Mouse (Mus musculus): ENCODE measurements around the gene Rac2.

The Rac2 gene

DNA sequence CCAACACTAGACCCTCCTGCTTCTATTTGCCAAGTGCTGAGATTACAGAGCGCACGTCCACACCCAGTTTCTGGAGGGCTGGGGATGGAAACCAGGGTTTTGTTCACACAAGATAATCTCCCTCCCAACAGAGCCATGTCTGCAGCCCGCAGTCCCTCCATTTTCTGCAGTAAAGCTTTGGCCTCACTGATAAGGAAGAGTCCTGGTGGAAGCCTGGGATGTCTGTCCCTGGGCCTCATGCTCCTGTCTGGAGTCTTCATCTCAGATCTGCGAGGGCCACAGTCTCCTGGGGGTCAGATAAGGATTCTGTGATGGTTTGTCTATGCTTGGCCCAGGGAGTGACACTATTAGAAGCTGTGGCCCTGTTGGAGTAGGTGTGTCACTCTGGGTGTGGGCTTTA is 15.5 kb upstream of the Rac2 start:
- DNase-seq (ENCODE audit: low read depth): no peak

DNA sequence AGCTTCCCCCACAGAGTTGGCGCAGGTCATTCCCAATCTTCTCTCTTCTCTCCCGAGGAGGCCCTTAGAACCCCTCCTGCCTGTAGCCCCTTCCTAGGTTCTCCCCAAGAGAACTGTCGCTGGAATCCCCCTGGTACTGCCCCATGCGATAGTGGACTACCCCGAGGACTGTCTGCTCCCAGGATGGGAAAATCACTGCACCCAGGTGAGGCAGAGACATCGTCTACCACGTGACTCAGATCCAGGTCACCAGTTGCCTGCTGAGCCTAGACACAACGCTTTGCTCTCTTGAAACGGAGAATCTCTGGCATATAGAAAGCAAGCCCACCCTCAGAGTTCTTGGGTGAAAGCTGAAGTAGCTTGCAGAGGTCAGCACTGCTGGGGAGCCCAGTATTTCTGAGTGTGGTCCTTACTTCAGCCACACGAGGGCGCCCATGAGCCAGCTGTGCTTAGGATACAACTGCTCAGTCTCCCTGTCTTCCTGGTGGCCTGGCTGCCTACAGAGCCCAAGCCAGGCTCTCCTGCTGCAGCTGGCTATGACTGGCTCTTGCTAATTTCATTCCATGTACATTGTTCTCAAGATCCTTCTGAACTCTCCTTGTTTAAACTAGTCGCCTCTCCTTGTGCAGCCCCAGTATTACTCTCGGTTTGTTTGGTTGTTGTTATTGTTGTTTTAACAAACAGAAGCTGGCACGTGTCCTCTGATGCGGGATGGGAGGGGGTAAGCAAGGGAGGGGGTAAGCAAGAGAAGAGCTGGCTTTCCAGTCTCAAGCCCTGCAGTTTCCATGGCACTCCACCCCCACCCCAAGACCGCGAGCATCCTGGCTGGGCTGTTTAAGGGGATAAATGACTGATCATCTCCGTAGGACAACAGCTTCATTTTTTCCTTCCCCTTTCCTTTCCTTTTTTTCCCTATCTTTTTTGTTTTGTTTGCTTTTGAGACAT is 14.7 kb upstream of the Rac2 start:
- no peak for DNase-seq (ENCODE audit: low read depth)

DNA sequence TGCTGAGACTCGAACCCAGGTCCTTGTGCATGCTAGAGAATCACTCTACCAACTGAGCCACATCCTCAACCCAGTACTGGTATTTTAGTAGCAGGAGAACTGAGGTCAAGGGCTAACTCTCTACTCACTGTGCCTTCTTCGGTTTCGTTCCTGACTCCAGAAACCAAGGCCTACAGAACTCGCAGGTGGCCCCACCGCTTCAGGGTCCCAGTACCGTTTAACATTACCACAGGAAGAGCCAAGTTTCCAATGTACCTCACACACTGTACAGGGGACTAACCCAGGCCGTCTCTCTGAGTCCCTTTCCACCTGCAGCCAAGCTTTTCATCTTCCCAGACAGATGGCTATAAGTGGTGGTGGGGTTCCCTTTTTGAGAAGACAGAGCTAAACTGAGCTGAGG is 12.8 kb upstream of the Rac2 start:
- no peak for DNase-seq (ENCODE audit: low read depth)

DNA sequence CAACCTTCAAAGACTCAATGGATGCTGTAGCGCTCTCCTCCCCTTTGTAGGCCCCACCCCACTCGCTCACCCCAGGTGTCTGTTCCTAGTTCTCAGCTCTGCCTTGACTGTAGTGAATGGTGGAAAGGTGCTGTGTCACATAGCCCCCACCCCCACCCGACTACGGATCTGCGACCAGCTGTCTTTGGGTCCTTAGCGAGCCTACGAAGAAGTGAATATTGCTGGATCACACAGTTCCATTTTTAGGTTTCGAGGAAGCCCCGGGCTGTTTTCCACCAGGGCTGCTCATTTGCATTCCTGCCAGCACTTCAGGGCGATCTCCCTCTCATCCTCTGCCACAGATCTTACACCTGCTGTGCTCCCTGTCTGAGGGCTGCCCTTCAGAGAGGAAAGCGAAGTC is 10.8 kb upstream of the Rac2 start:
- DNase-seq (ENCODE audit: low read depth): no peak

DNA sequence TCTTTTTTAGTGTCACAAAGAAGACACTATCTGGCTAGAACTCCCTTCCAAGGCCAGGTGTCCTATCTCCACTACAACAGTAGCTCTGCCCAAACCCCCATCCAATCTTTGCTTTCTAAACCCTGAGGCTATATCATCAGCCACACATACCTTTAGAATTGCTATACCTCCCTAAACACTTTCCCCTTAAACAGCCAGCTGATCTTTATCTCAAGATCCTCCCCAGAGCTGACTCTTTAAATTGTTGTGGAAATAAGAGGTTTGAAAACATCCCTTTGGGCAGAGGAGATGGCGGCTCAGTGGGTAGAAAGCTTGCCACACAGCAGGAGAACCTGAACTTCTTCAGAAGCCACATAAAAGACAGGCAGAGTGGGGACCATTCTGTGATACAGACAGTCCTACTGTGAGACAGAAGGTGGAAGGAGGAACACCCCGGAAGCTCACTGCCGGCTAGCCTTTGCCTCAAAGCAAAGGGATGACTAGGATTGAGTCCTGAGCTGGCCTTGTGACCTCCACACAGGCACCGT is 3.8 kb upstream of the Rac2 start:
- DNase-seq (ENCODE audit: low read depth): no peak

DNA sequence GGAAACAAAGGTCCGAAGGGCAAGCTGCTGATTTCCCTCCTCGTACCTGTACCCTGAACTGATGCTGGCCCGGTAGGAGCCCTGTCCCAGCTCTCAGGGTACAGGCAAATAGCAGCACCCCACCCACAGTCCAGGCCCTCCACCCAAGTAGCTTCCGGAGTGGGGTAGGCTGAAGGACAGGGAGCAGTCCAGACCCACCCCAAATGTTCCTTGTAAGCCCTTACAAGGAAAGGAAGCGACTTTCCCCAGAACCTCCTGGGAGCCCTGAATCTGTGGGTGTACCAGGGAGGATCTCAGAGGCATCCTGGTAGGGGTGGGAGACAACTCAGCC is 348 bp downstream of the Rac2 start:
- DNase-seq (ENCODE audit: low read depth): no peak

DNA sequence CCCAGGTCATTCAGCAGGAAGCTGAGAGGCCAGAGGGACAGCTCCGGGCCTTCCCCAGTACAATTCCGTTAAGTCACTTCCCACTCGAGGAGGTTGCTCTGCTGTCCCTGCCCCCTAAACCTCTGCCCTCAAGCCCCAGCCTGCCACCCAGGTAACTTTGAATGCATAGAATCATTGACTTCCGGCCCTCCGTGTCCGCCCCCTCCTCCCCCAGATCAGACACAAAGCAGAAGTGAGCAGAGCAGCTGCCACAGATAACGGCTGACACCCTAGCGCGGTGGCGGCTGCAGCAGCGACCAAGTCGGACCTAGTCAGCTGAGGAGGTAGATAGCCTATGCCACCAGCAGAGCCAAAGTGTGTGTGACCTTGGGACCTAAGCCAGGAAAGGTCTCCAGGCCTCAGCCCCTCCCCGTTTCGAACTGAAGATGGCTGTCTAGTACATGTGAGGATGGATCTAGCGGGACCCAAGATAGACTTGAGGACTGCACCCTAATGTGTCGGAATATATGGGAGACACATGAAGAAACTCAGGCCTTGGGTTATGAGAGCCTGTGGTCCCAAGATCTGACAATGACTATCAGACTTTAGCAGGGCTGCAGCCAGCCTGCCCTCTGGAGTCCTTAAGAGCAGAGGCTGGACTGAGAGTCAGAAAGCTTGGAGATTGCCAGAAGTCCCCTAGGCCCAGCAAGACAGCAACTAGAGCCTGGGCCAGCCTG is 871 bp downstream of the Rac2 start:
- DNase-seq (ENCODE audit: low read depth): peak; percentile 78

DNA sequence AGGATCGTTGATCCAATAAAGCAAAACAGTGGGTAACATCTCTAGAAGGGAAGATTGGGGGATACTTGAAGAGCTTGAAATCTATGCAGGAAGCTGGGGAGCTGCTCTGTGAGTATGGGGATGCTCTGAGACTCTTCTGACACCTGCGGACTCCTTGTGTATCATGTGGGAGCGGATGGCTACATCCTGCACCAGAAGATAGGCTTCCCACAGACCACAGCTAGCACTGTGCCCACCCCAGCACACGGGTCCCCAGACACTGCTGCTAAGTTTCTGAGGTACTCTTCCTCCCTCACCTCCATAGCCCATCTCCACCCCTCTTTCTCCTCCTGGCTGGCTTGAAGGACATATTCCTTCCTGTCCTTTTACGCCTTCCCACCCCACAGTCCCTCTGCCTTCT is 2.4 kb downstream of the Rac2 start:
- DNase-seq (ENCODE audit: low read depth): no peak

DNA sequence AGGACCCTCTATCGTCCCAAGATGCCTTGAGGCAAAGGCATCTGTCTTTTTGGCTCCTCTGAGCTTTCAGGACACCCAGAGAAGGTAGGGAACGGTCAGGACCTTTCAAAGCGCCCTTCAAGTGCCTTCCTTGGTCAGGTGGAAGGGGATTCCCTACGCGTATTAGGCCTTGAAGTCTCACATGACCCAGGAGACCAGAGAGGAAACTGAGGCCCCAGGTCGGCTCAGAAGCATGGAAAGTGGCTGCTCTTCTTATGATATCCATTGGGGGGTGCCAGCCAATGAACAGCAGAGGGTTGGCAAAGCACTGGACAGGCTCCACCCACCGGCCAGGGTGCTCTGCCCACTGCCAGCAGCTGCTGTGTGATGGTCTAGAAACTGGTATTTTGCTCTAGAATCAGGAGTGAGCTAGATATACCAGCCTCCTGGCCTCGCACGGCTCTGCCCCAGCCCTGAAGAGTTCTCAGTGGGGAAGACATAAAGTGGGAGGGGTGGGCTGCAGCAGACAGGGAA is 4.9 kb downstream of the Rac2 start:
- no peak for DNase-seq (ENCODE audit: low read depth)

DNA sequence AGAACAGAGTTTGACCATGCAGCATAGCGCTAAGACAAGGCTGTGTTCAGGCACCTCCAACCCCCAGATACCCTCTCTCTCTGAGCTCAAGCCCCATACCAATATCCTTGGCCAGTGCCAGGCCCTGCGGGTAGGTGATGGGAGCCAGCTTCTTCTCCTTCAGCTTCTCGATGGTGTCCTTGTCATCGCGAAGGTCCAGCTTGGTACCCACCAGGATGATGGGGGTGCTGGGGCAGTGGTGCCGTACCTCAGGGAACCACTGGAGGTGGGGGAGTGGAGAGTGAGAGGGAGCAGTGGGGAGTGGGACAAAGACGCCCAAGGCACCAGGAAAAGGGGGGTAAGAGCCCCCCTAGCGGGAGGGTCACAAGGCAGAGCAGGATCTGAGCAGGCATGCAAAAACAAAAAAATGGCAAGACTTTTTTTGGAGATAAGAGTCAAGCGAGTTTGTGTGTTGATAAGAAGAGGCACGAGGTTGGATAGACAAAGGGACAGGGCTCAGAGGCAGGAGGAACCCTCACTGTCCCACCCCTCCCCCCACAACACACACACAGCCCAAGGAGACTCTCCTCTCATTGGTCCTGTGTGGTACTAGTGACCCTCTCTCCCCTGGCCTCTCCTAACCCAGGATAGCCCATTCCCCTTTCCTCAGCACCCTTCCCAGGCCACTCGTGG is 7.7 kb downstream of the Rac2 start:
- DNase-seq (ENCODE audit: low read depth): no peak

DNA sequence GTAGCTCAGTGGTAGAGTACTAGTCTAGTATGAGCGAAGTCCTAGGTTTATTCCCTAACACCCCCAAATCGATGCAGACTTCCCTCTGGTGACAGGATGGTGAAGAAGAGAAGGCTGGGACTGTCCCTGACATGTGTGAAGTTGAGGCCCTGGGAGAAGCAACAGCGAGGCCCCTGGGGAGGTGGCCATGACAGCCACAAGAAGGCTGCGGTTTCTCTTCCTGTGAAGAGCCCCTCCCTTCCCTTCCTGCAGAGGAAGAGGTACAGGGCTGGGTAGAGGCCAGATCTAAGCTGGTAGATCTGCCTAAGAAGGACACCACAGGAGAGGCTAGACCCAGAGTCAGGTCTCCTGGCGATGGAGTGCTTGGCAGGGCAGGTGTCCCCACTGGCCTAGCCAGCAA is 8.6 kb downstream of the Rac2 start:
- DNase-seq (ENCODE audit: low read depth): no peak

DNA sequence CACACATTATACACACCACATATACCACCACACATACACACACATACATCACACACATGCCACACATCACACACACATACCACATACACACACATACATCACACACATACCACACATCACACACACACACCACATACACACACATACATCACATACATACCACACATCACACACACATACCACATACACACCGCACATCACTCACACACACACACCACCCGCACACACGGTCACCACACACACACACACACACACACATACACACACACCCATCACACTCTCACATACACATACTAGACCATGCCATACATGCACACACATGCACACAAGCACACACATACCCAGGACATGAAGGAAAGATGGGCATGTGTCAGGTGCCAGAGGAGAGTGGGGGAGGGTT is 9.2 kb downstream of the Rac2 start:
- no peak for DNase-seq (ENCODE audit: low read depth)

DNA sequence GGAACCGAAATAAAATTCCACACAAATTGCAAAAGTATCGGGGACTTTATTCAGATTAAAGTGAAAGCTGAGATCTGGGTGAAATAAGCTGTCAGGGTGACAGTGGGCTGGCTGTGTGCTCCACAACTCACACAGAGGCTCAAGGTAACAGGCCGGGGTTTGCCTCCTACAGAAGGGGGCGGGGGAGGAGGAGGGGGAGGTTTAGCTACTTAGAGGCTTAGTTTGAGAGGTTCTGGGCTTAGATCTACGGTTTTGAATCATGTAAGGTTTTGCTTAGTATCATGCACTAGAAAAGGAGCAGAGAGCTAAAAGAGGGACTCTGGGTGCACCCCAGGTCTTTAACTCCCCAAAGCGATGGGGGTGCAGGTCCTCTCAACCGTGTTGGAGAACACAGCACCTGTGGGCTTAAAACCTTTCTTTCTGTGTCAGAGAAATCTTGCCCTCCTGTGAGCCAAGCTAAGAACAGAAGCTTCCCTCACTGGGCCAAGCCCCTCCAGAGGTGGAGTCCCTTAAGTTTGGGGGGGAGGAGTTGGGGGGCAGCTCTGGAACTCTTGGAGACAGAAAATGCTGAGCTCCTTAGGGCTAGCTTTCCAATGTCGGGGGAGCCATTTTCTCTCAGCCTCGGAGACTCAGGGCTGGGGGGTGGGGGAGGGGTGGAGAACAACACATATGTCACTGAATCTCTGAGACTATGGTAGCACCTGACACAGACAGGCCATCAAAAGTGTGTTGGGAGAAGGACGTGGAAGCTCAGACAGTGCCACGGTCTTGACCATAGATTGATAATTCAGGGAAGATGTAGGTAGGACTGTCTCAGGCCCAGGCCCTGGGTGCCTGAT is 13.2 kb downstream of the Rac2 start:
- DNase-seq (ENCODE audit: low read depth): no peak

DNA sequence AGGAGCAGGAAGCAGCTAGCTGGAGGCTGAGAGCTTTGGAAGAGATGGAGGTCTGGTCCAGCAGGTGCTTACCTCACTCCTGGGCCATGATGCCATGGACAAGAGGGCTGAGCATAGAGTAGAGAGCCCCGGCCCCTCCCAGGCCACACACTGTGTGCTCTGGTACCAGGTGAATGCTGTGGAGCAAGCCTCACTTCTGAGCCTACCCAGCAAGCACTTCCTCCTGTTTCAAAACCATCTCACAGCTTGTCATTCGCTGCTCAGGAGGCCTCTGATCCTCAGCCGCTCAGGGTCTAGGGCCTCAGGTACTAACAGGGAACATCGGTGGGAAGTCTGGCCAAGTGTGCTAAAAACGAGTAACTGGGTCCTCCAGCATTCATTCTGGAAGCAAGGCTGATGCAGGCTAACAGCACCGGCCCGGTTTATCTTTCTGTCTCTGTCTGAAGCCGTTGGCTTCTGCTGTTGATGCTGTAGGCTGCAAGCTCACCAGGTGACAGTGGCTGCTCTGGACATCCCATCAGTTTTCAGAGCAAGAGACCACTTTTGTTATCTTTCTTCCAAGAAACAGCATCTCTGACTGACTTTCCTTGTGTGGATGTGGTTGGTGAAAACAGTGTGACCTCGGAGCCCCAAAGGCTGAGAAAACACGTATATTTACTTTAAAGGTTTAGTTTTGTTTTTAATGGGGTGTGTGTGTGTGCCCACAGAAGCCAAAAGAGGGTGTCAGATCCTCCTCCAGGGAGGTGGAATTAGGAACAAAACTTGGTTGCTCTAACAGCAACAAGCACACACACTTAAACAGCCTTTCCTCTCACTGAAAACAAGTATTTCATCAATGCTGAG is 14.7 kb downstream of the Rac2 start:
- no peak for DNase-seq (ENCODE audit: low read depth)

DNA sequence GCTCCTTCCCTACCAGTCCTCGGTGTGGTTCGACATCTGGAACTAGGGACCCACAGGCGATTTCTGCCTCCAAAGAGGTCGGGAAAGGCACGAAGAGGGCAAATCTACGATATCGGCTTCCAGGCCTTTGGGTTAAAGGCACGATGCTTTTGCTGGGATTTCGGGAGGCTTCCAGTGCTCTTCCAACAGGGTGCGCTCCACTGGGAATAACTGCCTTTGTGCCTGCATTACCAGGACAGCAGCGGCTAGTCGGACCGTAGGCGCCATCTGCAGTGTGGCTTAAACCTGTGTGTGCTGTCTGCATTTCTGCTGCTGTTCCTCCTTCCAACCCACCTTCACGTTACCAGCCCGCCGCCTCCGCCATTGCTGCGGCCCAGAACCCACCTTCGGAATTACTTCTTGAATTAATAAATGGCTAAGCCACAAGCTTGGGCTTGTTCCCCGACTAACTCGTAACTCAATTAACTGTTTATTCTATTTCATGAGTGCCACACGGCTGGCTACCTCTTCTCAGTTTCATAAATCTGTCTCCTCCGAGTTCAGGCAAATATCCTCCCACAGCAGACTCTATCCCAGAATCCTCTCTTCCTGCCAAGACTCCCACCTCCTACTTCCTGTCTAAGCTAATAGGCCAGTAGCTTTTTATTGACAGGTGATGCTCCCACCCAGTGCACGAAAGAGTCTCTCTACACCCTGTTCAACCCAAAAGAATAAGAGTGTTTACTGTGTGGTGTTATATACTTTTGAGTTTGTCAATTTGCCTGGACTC is 17.9 kb downstream of the Rac2 start:
- DNase-seq (ENCODE audit: low read depth): no peak

DNA sequence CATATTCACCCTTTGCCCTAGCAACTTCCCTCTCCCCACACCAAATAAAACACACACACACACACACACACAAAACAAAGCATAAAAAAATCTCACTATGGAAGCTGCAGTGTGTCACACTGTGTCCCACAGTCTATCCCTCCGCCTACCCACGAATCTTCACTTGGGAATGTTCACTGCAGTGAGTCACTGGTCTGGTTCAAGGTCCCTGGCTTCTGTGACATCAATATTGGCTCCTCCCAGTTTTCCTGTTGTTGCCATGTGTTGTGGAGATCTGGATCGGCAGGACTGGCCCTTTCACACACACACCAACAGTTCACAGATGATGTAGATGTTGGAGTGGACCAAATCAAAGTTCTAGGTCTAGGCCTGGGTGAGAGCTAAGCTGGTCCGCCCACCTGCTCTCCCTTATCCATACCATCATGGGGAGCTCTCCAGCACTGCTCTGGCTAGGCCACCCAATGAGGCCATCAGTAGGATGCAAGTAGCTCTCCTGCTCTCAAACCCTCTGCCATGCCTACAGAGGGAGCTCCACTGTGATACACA is 23.3 kb downstream of the Rac2 start:
- no peak for DNase-seq (ENCODE audit: low read depth)

DNA sequence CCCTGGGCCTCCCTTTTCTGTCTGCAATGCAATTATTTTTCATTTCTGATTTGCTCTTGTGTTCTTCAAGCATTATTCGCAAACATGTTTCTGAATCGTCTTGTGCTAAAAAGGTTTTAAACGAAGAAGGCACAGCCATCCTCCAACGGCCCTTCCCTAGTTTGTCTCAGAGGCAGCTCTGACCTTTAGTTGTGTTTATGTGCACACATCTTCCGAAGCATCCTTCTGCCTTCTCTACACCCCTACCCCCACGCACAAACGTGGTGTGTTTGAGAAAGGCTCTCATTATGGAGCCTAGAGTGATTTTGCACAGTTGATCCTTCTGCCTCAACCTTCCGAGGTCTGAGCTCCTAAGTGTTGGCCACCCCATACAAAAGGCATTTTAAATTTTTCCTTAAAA is 23.9 kb downstream of the Rac2 start:
- no peak for DNase-seq (ENCODE audit: low read depth)

DNA sequence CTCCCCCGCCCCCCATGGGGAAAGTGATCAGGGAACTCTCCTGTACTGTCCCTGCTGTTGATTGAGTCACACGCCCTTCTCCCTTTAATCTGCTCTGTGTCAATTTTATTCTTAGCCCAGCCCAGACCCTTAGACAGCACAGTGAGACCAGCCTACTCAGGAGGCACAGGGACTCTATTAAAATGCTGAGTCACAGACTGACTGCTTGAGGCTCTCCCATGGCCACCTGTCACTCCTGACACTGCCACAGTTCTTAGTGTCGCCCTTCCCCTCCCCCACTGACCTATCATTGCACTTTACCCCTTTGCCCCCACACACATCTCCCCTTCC is 24.3 kb downstream of the Rac2 start:
- no peak for DNase-seq (ENCODE audit: low read depth)

DNA sequence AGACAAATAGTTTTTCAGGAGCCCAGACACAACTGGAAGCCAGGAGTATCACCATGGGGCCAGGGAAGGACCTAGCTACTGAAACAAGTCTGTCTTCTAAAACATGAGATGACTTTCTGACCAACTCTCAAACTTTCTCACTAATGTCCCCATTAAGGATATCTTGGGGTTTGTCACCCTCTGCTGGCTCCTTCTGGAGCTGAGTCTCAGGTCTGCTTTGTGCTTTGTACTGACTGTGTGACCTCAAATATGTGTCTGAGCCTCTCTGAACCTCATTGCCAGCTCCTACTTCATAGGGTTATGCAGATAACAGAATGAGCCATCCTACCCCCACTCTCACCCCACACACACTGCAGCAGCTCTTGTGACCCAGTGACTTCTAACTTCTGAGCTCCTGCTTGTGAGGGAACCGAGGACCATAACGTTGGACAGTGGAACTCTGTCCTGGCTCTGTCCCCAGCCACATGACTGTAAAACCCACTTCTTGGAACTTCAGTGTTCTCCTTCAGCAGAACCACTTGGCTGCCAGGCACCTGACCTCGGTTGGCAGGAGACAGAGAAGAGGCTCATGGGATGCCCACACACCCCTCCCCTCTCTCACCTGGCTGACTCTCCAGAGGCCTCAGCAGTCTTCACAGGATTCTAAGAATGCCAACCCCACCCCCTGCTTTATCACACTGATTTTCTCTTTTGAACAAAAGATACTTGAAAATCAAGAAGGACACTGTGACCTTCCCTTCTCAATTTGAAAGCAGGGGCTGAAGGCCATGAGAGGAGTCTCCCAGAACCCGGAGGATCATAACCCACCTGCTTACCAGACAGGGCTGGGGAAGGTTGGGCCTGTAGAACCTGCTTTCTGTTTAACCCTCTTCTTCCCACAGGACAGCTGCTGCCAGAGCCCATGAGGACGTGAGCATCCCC is 24.9 kb downstream of the Rac2 start:
- DNase-seq (ENCODE audit: low read depth): no peak

All from c-Kit-positive CD71-positive TER-119-negative erythroid progenitor cells, embryonic 14.5 days (primary cell).